Mouse (Mus musculus) Muller cell, postnatal 12 days (primary cell): ENCODE results near the gene Cox20.
A peak's percentile ranks its signal among the peaks of the same experiment; 100 is the strongest.

ENCODE experiments used
- DNase-seq: peaks from one replicate; pipeline ENCODE4 v3.0.0-alpha.2; 2015; ENCODE audit errors: inconsistent ontology term

Cox20 gene

GRCm38 (mm10) chr1:178351643-178352042, 32.7 kb downstream of the Cox20 start:
- DNase-seq, result no peak

GRCm38 (mm10) chr1:178354576-178354975, 35.6 kb downstream of the Cox20 start:
- DNase-seq, result no peak

GRCm38 (mm10) chr1:178357776-178358710, 39.1 kb downstream of the Cox20 start:
- no peak for DNase-seq

- DNase-seq, result no peak
These were observed 41.3 kb downstream of the Cox20 start for GRCm38 (mm10) chr1:178360264-178360663.

- no peak for DNase-seq
These were observed 41.8 kb downstream of the Cox20 start for GRCm38 (mm10) chr1:178360702-178361101.

GRCm38 (mm10) chr1:178365171-178365570, 46.2 kb downstream of the Cox20 start:
- no peak for DNase-seq

- no peak for DNase-seq
These were observed 49.2 kb downstream of the Cox20 start for GRCm38 (mm10) chr1:178368121-178368520.

- peak; percentile 94 for DNase-seq
These were observed 49.8 kb downstream of the Cox20 start for GRCm38 (mm10) chr1:178368548-178369271.

GRCm38 (mm10) chr1:178369272-178369651, 50.3 kb downstream of the Cox20 start:
- peak; percentile 63 for DNase-seq
